Mouse (Mus musculus) bone marrow, adult 2 months (tissue): ENCODE measurements around the gene Isyna1. TPM values are rescaled to one million over a fixed set of nuclear protein-coding genes. Genes with fewer than 3 reads are reported as not detected.
A peak's percentile ranks its signal among the peaks of the same experiment; 100 is the strongest.

Experiments used
- H3K27ac ChIP-seq: fragments of 200-500 bp; 2 replicates; pipeline ENCODE4 v1.5.1; 2012; ENCODE audit warnings: low read depth, mild to moderate bottlenecking, control low read depth, inconsistent platforms, low read length; ENCODE audit not compliant: control insufficient read depth, poor library complexity, insufficient read depth
- H3K4me1 ChIP-seq: fragments of 200-500 bp; 2 replicates; pipeline ENCODE4 v1.6.1; 2011; ENCODE audit warnings: low read length; ENCODE audit not compliant: control insufficient read depth, insufficient read depth
- H3K4me3 ChIP-seq: fragments of 200-500 bp; replicated peaks from 2 replicates; pipeline ENCODE3; 2011; ENCODE audit warnings: mild to moderate bottlenecking, low read depth, low read length, control low read depth; ENCODE audit not compliant: control insufficient read depth
- CTCF ChIP-seq: fragments of 200-500 bp; IDR thresholded peaks from 2 replicates; pipeline ENCODE4 v1.5.1; 2011; ENCODE audit warnings: low read length, control low read depth; ENCODE audit not compliant: control insufficient read depth, insufficient read depth
- POLR2A ChIP-seq: fragments of 200-500 bp; IDR thresholded peaks from 2 replicates; pipeline ENCODE4 v1.6.1; 2011; ENCODE audit warnings: low read depth, mild to moderate bottlenecking, control low read depth, low read length, borderline replicate concordance; ENCODE audit not compliant: control insufficient read depth
- WGBS: fragments of 180-500 bp; shearing (Covaris S2); methylation state at CpG from one replicate; pipeline ENCODE4 v1.1.7; 2018; 5-methylcytosine and 5-hydroxymethylcytosine counted together
- polyA plus RNA-seq: library from polyadenylated mRNA; stranded (reverse); fragments of >200 nt; gene quantifications from 2 replicates; pipeline ENCODE4 v1.2.4, GENCODE M21; 2011; ENCODE audit warnings: low replicate concordance; ENCODE audit not compliant: missing spikeins, insufficient read depth, insufficient read length

The Isyna1 gene
- polyA plus RNA-seq, 1 experiment: 23.7 TPM

GRCm38 (mm10) chr8:70645501-70646224 lies 51.5 kb downstream of the Isyna1 start:
- H3K27ac ChIP-seq: peak overlapping the region; percentile 15
- no peak for TF ChIP-seq POLR2A
- TF ChIP-seq CTCF: no peak
- no peak overlapping the region for H3K4me3 ChIP-seq
- WGBS: 32% methylated on average over 17 of the region's 17 CpGs
- H3K4me1 ChIP-seq: no peaks in the 10 kb centered on the region

- no peak overlapping the region; the same call in 1 of the 2 replicates for H3K27ac ChIP-seq
- H3K4me1 ChIP-seq: no peaks in the 10 kb centered on the region
- H3K4me3 ChIP-seq: no peak overlapping the region
- 75% methylated on average over 6 of the region's 6 CpGs for WGBS
- TF ChIP-seq CTCF (no peak), POLR2A (no peak)
These were observed 52.2 kb downstream of the Isyna1 start for GRCm38 (mm10) chr8:70646369-70646768.

- H3K27ac ChIP-seq: no peak overlapping the region
- no peak overlapping the region for H3K4me3 ChIP-seq
- H3K4me1 ChIP-seq: no peaks in the 10 kb centered on the region
- no peak for TF ChIP-seq POLR2A
- no peak for TF ChIP-seq CTCF
These were observed 52.6 kb downstream of the Isyna1 start for GRCm38 (mm10) chr8:70646775-70647174.

Other genes starting within 250 kb of the Isyna1 start
- gene Upf1, start 241.1 kb upstream of the Isyna1 start, polyA plus RNA-seq: 20.2 and 39.1 TPM in 2 replicates
- gene Comp, start 220.8 kb upstream of the Isyna1 start, polyA plus RNA-seq: 19.6 TPM in 1 of 2 replicates, not detected in the other
- 5.0 and 6.1 TPM in 2 replicates for gene Crtc1, start 154.8 kb upstream of the Isyna1 start, polyA plus RNA-seq
- gene Klhl26, start 117.4 kb upstream of the Isyna1 start, polyA plus RNA-seq: 7.1 and 11.0 TPM in 2 replicates
- 1.3 TPM in 1 of 2 replicates, not detected in the other for gene Tmem59l, start 107.0 kb upstream of the Isyna1 start, polyA plus RNA-seq
- 3.7 and 5.5 TPM in 2 replicates for gene Crlf1, start 101.2 kb upstream of the Isyna1 start, polyA plus RNA-seq
- 46.9 and 63.6 TPM in 2 replicates for gene Rex1bd, start 87.6 kb upstream of the Isyna1 start, polyA plus RNA-seq
- gene Uba52, start 83.6 kb upstream of the Isyna1 start, polyA plus RNA-seq: 961 and 1,100 TPM in 2 replicates
- gene Fkbp8, start 66.6 kb upstream of the Isyna1 start, polyA plus RNA-seq: 98.7 and 181 TPM in 2 replicates
- gene Kxd1, start 66.4 kb upstream of the Isyna1 start, polyA plus RNA-seq: 29.0 and 41.3 TPM in 2 replicates
- gene Ell, start 54.9 kb upstream of the Isyna1 start, polyA plus RNA-seq: 11.9 and 17.8 TPM in 2 replicates
- gene Ssbp4, start 14.5 kb downstream of the Isyna1 start, polyA plus RNA-seq: 45.2 and 107 TPM in 2 replicates
- 3.4 and 18.8 TPM in 2 replicates for gene Lrrc25, start 21.8 kb downstream of the Isyna1 start, polyA plus RNA-seq
- gene Gdf15, start 38.1 kb downstream of the Isyna1 start, polyA plus RNA-seq: 3.1 TPM in 1 of 2 replicates, not detected in the other
- 4.3 and 21.1 TPM in 2 replicates for gene Pgpep1, start 66.0 kb downstream of the Isyna1 start, polyA plus RNA-seq
- 69.2 and 119 TPM in 2 replicates for gene Lsm4, start 78.9 kb downstream of the Isyna1 start, polyA plus RNA-seq
- gene Jund, start 104.6 kb downstream of the Isyna1 start, polyA plus RNA-seq: 48.1 and 58.0 TPM in 2 replicates
- gene Iqcn, start 109.1 kb downstream of the Isyna1 start, polyA plus RNA-seq: 0.29 TPM in 1 of 2 replicates, not detected in the other
- not detected in 2 replicates for gene Gm3336, start 124.2 kb downstream of the Isyna1 start, polyA plus RNA-seq
- gene Pde4c, start 129.3 kb downstream of the Isyna1 start, polyA plus RNA-seq: 2.7 and 3.2 TPM in 2 replicates
- 9.7 and 13.3 TPM in 2 replicates for gene Rab3a, start 160.3 kb downstream of the Isyna1 start, polyA plus RNA-seq
- 15.1 and 28.2 TPM in 2 replicates for gene Mpv17l2, start 166.6 kb downstream of the Isyna1 start, polyA plus RNA-seq
- 12.8 and 19.5 TPM in 2 replicates for gene Pik3r2, start 182.3 kb downstream of the Isyna1 start, polyA plus RNA-seq
- gene Mast3, start 210.7 kb downstream of the Isyna1 start, polyA plus RNA-seq: 20.5 and 70.7 TPM in 2 replicates
- 0.36 and 1.9 TPM in 2 replicates for gene Il12rb1, start 214.1 kb downstream of the Isyna1 start, polyA plus RNA-seq
- 19.1 and 44.8 TPM in 2 replicates for gene Arrdc2, start 245.3 kb downstream of the Isyna1 start, polyA plus RNA-seq